Mouse (Mus musculus) lung, postnatal 0 days (tissue): ENCODE data around the gene Ifi35. TPM values are rescaled to one million over a fixed set of nuclear protein-coding genes. Genes with fewer than 3 reads are reported as not detected.
"Not testable (repeated sequence)": the region's sequence is repeated elsewhere in the genome, so short reads cannot be mapped to it uniquely, and the experiment has no call there.

Source experiments
- ATAC-seq: fragments of 200-750 bp; cut with Nextera tagmentation; 2 replicates; pipeline ENCODE4 v1.8.0; 2017; ENCODE audit warnings: moderate library complexity
- DNase-seq: peaks from one replicate; pipeline ENCODE4 v3.0.0-alpha.2; 2016; ENCODE audit warnings: low spot score
- H3K27ac ChIP-seq: fragments of 300-500 bp; sonication (generic); 2 replicates; pipeline ENCODE4 v1.5.1; 2014; ENCODE audit warnings: antibody characterized with exemption, mild to moderate bottlenecking, low read length, mixed read lengths
- H3K27me3 ChIP-seq: fragments of 300-500 bp; sonication (generic); replicated peaks from 2 replicates; pipeline ENCODE4 v1.6.1; 2014; ENCODE audit warnings: low read length, mixed read lengths; ENCODE audit not compliant: insufficient read depth
- H3K36me3 ChIP-seq: fragments of 300-500 bp; sonication (generic); 2 replicates; pipeline ENCODE4 v1.6.1; 2014; ENCODE audit warnings: low read length, mixed read lengths; ENCODE audit not compliant: insufficient read depth
- H3K4me1 ChIP-seq: fragments of 300-500 bp; sonication (generic); 2 replicates; pipeline ENCODE4 v1.6.1; 2014; ENCODE audit warnings: antibody characterized with exemption, low read depth, low read length, mixed read lengths; ENCODE audit not compliant: insufficient read depth
- H3K4me2 ChIP-seq: fragments of 300-500 bp; sonication (generic); replicated peaks from 2 replicates; pipeline ENCODE4 v1.6.1; 2014; ENCODE audit warnings: low read depth, mild to moderate bottlenecking, low read length, moderate library complexity, mixed read lengths
- H3K4me3 ChIP-seq: fragments of 300-500 bp; sonication (generic); 2 replicates; pipeline ENCODE4 v1.5.1; 2014; ENCODE audit warnings: low read depth, low read length
- H3K9ac ChIP-seq: fragments of 300-500 bp; sonication (generic); replicated peaks from 2 replicates; pipeline ENCODE4 v1.6.1; 2014; ENCODE audit warnings: low read depth, mild to moderate bottlenecking
- H3K9me3 ChIP-seq: fragments of 300-500 bp; sonication (generic); 2 replicates; pipeline ENCODE4 v1.6.1; 2016; ENCODE audit warnings: low read length, mixed read lengths
- CTCF ChIP-seq: IDR thresholded peaks from 2 replicates; pipeline ENCODE4 v1.5.1; 2016; ENCODE audit warnings: antibody characterized with exemption, mild to moderate bottlenecking
- EP300 ChIP-seq: IDR thresholded peaks from 2 replicates; pipeline ENCODE4 v1.6.1; 2016; ENCODE audit warnings: antibody characterized with exemption, mild to moderate bottlenecking, control low read depth
- WGBS: fragments of 180-500 bp; shearing (Covaris S2); extraction: QIAGEN DNeasy Blood & Tissue Kit; methylation state at CpG from one replicate; pipeline ENCODE4 v1.1.7; 2014; 5-methylcytosine and 5-hydroxymethylcytosine counted together
- polyA plus RNA-seq: library from polyadenylated mRNA; unstranded; fragments of >200 nt; fragmentation: Nextera tagmentation; extraction: Ambion mirVana; gene quantifications from 2 replicates; pipeline ENCODE4 v1.2.1, GENCODE M21; 2015

Gene Ifi35
- polyA plus RNA-seq, 1 experiment from 2014 or later: 50.6 TPM

- Histone ChIP-seq H3K27ac (no peak overlapping the region), H3K9ac (no peak overlapping the region), H3K4me1 (peaks cover 9% of the 10 kb centered on the region; the same call in 1 of the 2 replicates), H3K9me3 (no peaks in the 10 kb centered on the region), H3K27me3 (no peaks in the 10 kb centered on the region), H3K36me3 (peaks cover 14% of the 10 kb centered on the region; the same call in 1 of the 2 replicates), H3K4me3 (no peak overlapping the region), H3K4me2 (no peak overlapping the region)
- 89% methylated on average over 1 of the region's 1 CpGs for WGBS
- ATAC-seq: no peak
- no peak for DNase-seq
- TF ChIP-seq CTCF (no peak), EP300 (no peak)
Measured at GRCm38 (mm10) chr11:101446319-101446718, 1.9 kb upstream of the Ifi35 start.

- H3K4me2 ChIP-seq, H3K9me3 ChIP-seq, H3K9ac ChIP-seq, H3K27me3 ChIP-seq, DNase-seq, H3K4me1 ChIP-seq, H3K4me3 ChIP-seq, ATAC-seq, H3K27ac ChIP-seq: not testable (repeated sequence)
- 89% methylated on average over 8 of the region's 8 CpGs for WGBS
- H3K36me3 ChIP-seq: peaks cover 14% of the 10 kb centered on the region; the same call in 1 of the 2 replicates
Measured at GRCm38 (mm10) chr11:101446860-101447259, 1.3 kb upstream of the Ifi35 start.

DNA sequence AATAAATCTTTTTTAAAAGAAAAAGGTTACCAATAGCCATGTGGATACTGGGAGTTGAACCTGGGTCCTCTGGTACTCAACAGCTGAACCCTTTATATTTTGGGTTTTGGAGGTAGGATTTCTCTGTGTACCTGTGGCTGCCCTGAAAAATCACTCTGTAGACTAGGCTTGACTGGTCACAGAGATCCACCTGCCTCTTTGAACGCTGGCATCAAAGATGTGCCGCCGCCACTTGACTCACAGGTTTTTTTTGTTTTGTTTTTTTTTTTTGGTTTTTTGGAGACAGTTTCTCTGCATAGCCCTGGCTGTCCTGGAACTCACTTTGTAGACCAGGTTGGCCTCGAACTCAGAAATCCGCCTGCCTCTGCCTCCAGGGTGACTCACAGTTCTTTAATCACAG is 421 bp upstream of the Ifi35 start:
- H3K9ac ChIP-seq: no peak overlapping the region
- 84% methylated on average over 5 of the region's 5 CpGs for WGBS
- no peak for DNase-seq

GRCm38 (mm10) chr11:101448899-101449298 is 692 bp downstream of the Ifi35 start:
- peak; percentile 46 for ATAC-seq
- H3K36me3 ChIP-seq: peaks cover 8% of the 10 kb centered on the region; the same call in 1 of the 2 replicates
- H3K27me3 ChIP-seq: no peaks in the 10 kb centered on the region
- H3K27ac ChIP-seq: peak overlapping the region; percentile 91
- H3K4me1 ChIP-seq: peaks cover 9% of the 10 kb centered on the region; the same call in 1 of the 2 replicates
- TF ChIP-seq EP300 (no peak), CTCF (no peak)
- H3K4me3 ChIP-seq: peak overlapping the region; percentile 52
- peak; percentile 40 for DNase-seq
- peak overlapping the region; percentile 50 for H3K4me2 ChIP-seq
- 66% methylated on average over 4 of the region's 4 CpGs for WGBS
- no peaks in the 10 kb centered on the region for H3K9me3 ChIP-seq
- peak overlapping the region; percentile 46 for H3K9ac ChIP-seq

More for the DNA sequence above, 421 bp upstream of the Ifi35 start:
- no peak overlapping the region for H3K4me2 ChIP-seq
- H3K36me3 ChIP-seq: peaks cover 14% of the 10 kb centered on the region; the same call in 1 of the 2 replicates
- H3K4me3 ChIP-seq: peak overlapping the region; percentile 52; the same call in 1 of the 2 replicates
- no peak for ATAC-seq
- TF ChIP-seq EP300 (no peak), CTCF (no peak)
- no peaks in the 10 kb centered on the region for H3K27me3 ChIP-seq
- H3K4me1 ChIP-seq: peaks cover 9% of the 10 kb centered on the region; the same call in 1 of the 2 replicates
- peak overlapping the region; percentile 91; the same call in 1 of the 2 replicates for H3K27ac ChIP-seq
- H3K9me3 ChIP-seq: no peaks in the 10 kb centered on the region

GRCm38 (mm10) chr11:101449596-101449995 is 1.4 kb downstream of the Ifi35 start:
- not testable (repeated sequence) for H3K27me3 ChIP-seq, H3K4me3 ChIP-seq, ATAC-seq, H3K4me1 ChIP-seq, H3K9ac ChIP-seq, DNase-seq, H3K9me3 ChIP-seq, H3K36me3 ChIP-seq
- Histone ChIP-seq H3K4me2 (peak overlapping the region; percentile 50; the same call in 1 of the 2 replicates), H3K27ac (0 out of 2 replicates have a peak overlapping the region, but pooled peaks have one; percentile 91)
- WGBS: 70% methylated on average over 4 of the region's 4 CpGs

- TF ChIP-seq EP300: no peak
- TF ChIP-seq CTCF: peak; percentile 55
- Histone ChIP-seq H3K4me2 (no peak overlapping the region), H3K9me3 (no peaks in the 10 kb centered on the region), H3K4me1 (peaks cover 9% of the 10 kb centered on the region; the same call in 1 of the 2 replicates), H3K4me3 (no peak overlapping the region), H3K27me3 (no peaks in the 10 kb centered on the region), H3K36me3 (no peaks in the 10 kb centered on the region), H3K9ac (no peak overlapping the region), H3K27ac (no peak overlapping the region)
- 79% methylated on average over 3 of the region's 3 CpGs for WGBS
- DNase-seq: no peak
- no peak for ATAC-seq
Measured at GRCm38 (mm10) chr11:101450394-101450793, 2.2 kb downstream of the Ifi35 start.

DNA sequence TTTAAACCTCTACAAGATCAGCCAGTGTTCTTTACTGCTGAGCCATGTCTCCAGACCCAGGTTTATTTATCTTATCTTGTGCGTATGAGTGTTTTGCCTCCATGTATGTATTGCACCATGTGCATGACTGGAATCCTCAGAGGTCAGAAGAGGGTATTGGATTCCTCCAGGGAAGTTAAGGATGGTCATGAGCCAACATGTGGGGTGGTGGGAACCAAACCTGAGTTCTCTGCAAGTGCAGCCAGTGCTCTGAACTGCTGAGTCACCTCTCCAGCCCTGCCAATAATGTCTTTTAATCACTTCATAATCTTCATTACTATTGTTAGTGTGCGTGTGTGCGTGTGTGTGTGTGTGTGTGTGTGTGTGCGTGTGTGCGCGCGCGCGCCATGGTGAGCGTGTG is 3.3 kb downstream of the Ifi35 start:
- Histone ChIP-seq H3K4me3 (no peak overlapping the region), H3K27me3 (no peaks in the 10 kb centered on the region), H3K4me1 (peaks cover 9% of the 10 kb centered on the region; the same call in 1 of the 2 replicates), H3K4me2 (no peak overlapping the region), H3K9me3 (no peaks in the 10 kb centered on the region), H3K9ac (no peak overlapping the region), H3K36me3 (no peaks in the 10 kb centered on the region), H3K27ac (no peak overlapping the region)
- ATAC-seq (no peak), DNase-seq (no peak)
- TF ChIP-seq CTCF (no peak), EP300 (no peak)
- WGBS: 92% methylated on average over 10 of the region's 10 CpGs
